ENCODE assay signal across 8 mouse cellular contexts in the genomic region with DNA sequence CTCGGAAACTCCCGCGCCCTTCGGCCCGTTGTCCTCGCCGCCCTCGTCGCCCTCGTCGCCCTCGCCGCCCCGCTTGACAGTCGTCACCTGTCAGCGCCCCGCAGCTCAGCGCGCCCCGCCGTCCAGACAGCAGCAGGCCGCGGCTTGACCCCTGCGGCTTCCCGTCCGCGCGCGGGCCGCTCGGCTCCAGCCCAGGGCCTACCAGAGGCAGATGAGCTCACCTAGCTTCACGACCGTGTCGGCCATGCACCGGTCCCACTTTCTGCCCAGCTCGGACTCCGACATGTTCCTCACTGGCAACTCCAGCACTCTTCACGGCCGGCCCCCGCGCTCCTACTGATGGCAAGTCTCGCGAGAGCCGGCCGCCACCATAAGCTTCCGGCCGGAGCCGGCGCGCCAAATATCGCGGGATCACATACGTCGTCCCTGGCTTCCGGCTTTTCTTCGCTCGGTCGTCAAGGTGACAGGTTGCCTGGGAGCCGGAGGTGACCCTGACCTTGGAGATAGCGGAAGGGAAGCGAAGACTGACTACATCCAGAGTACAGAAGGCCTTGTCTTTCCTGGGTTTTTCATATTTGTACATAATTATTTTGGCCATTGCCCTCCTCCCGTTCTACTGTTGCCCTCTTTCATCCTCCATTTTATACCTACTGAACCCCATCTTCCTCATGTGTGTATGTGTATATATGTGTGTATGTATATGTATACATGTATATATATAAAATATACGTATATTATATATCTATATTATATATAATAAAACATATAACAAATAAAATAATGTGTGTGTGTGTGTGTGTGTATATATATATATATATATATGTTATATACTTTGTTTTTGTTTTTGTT. TPM values are rescaled to one million over a fixed set of nuclear protein-coding genes. Genes with fewer than 3 reads are reported as not detected.
DNase-seq lines count a peak whose midpoint lies in the region; ATAC-seq and TF ChIP-seq lines count a peak whose summit lies in the region.

A gene (minus strand): TSS at position 413 of the 849 bp plus-strand sequence.

- peak within 1 kb of the TSS; percentile 90 for H3K27ac ChIP-seq in heart, embryonic 11.5 days (ENCODE audit: low read depth, low read length)
- H3K27ac ChIP-seq in kidney, embryonic 16.5 days (ENCODE audit: low read length), result peak within 1 kb of the TSS; percentile 95
- peak within 1 kb of the TSS; percentile 86 for H3K27ac ChIP-seq in liver, adult 2 months (replicated peaks; ENCODE audit: insufficient read depth, low read depth, low read length)

- H3ac ChIP-seq in C2C12 (ENCODE audit: control insufficient read depth, insufficient read length, low read depth) (peak within 1 kb of the TSS; percentile 91), myocyte (ENCODE audit: control insufficient read depth, insufficient read length) (peak within 1 kb of the TSS; percentile 87)

- peaks cover 38% of the 10 kb centered on the region for H3K4me1 ChIP-seq in erythroblast, embryonic 14.5 days (ENCODE audit: control insufficient read depth)
- H3K4me1 ChIP-seq in heart, embryonic 11.5 days (ENCODE audit: control insufficient read depth, insufficient read depth, low read length), result peaks cover 15% of the 10 kb centered on the region
- H3K4me1 ChIP-seq in kidney, embryonic 16.5 days (ENCODE audit: insufficient read depth, low read length), result peaks cover 19% of the 10 kb centered on the region
- peaks cover 13% of the 10 kb centered on the region for H3K4me1 ChIP-seq in liver, adult 2 months (ENCODE audit: control insufficient read depth, insufficient read depth, low read length)

- H3K9me3 ChIP-seq in erythroblast, embryonic 14.5 days (ENCODE audit: control insufficient read depth, low read length), result peaks cover 7% of the 10 kb centered on the region
- 0 out of 2 replicates have a peak, but pooled peaks cover 4% of the 10 kb centered on the region for H3K9me3 ChIP-seq in heart, embryonic 11.5 days (replicated peaks; ENCODE audit: control insufficient read depth, low read length)
- no peaks in the 10 kb centered on the region for H3K9me3 ChIP-seq in kidney, embryonic 16.5 days (ENCODE audit: low read length)

- peak; percentile 95 for ATAC-seq in heart, embryonic 11.5 days (replicated peaks; ENCODE audit: insufficient number of reproducible peaks, low FRiP score, low TSS enrichment)
- peak; percentile 97 for ATAC-seq in kidney, embryonic 16.5 days (ENCODE audit: low FRiP score, low TSS enrichment)

- TF ChIP-seq CTCF in C2C12 (IDR thresholded peaks at IDR 0.05; ENCODE audit: control insufficient read depth, insufficient read depth, insufficient read length), result no peak
- no peak for TF ChIP-seq CTCF in brain, embryonic 14.5 days (IDR thresholded peaks at IDR 0.05; ENCODE audit: borderline replicate concordance, extremely low read depth, insufficient read depth, insufficient read length)
- no peak for TF ChIP-seq CTCF in liver, adult 2 months (IDR thresholded peaks at IDR 0.05; ENCODE audit: low read depth, low read length)

- peak within 1 kb of the TSS; percentile 87 for H3K9ac ChIP-seq in heart, embryonic 11.5 days (ENCODE audit: low read depth, low read length)
- H3K9ac ChIP-seq in kidney, embryonic 16.5 days (replicated peaks; ENCODE audit: low read length), result peak within 1 kb of the TSS; percentile 91
- H3K9ac ChIP-seq in liver, adult 2 months (ENCODE audit: low read depth, low read length), result peak within 1 kb of the TSS; percentile 98

- peak within 1 kb of the TSS; percentile 66 for H3K4me2 ChIP-seq in heart, embryonic 11.5 days
- peak within 1 kb of the TSS; percentile 78 for H3K4me2 ChIP-seq in kidney, embryonic 16.5 days (replicated peaks; ENCODE audit: low read depth, low read length)
- H3K4me2 ChIP-seq in myocyte (ENCODE audit: low read depth), result peak within 1 kb of the TSS; percentile 80

- H3K4me3 ChIP-seq in C2C12 (ENCODE audit: insufficient read depth, poor library complexity, severe bottlenecking) (peak within 1 kb of the TSS; percentile 90), myocyte (peak within 1 kb of the TSS; percentile 63)
- peak within 1 kb of the TSS; percentile 90 for H3K4me3 ChIP-seq in erythroblast, embryonic 14.5 days (replicated peaks)
- peak within 1 kb of the TSS; percentile 81 for H3K4me3 ChIP-seq in heart, embryonic 11.5 days (ENCODE audit: low read depth, low read length)
- peak within 1 kb of the TSS; percentile 92 for H3K4me3 ChIP-seq in kidney, embryonic 16.5 days (ENCODE audit: low read length)
- H3K4me3 ChIP-seq in liver, adult 2 months (ENCODE audit: insufficient read depth, low read depth, low read length), result peak within 1 kb of the TSS; percentile 94

- H3K79me2 ChIP-seq in C2C12 (ENCODE audit: control insufficient read depth, insufficient read depth), result peaks cover 49% of the 10 kb centered on the region
- peaks cover 31% of the 10 kb centered on the region for H3K79me2 ChIP-seq in liver, adult 2 months (ENCODE audit: control insufficient read depth, insufficient read depth, low read length)
- H3K79me2 ChIP-seq in myocyte (ENCODE audit: control insufficient read depth, insufficient read depth), result peaks cover 47% of the 10 kb centered on the region

- peak; percentile 99 for DNase-seq in brain, embryonic 14.5 days (ENCODE audit: low read depth)
- peak; percentile 86 for DNase-seq in liver, adult 2 months (ENCODE audit: extremely low read depth, low read depth, low spot score)
- DNase-seq in splenic B cell, adult 2 months (ENCODE audit: low read depth, low spot score), result peak; percentile 98

- no peaks in the 10 kb centered on the region for H3K27me3 ChIP-seq in C2C12 (ENCODE audit: control insufficient read depth, insufficient read depth, insufficient read length)
- no peaks in the 10 kb centered on the region for H3K27me3 ChIP-seq in erythroblast, embryonic 14.5 days (ENCODE audit: control insufficient read depth)
- no peaks in the 10 kb centered on the region for H3K27me3 ChIP-seq in heart, embryonic 11.5 days (ENCODE audit: control insufficient read depth, insufficient read depth, low read length)
- H3K27me3 ChIP-seq in kidney, embryonic 16.5 days (ENCODE audit: insufficient read depth, low read length), result no peaks in the 10 kb centered on the region
- H3K27me3 ChIP-seq in liver, adult 2 months (ENCODE audit: control insufficient read depth, insufficient read depth, low read length), result no peaks in the 10 kb centered on the region
- no peaks in the 10 kb centered on the region for H3K27me3 ChIP-seq in myocyte (ENCODE audit: control insufficient read depth, insufficient read depth, insufficient read length)
- no peaks in the 10 kb centered on the region for H3K27me3 ChIP-seq in splenic B cell, adult 2 months (ENCODE audit: control insufficient read depth, insufficient read depth, low read length, poor library complexity, severe bottlenecking)

- peak; percentile 35; the same call in 1 of the 2 replicates for TF ChIP-seq POLR2A in brain, embryonic 14.5 days (IDR thresholded peaks at IDR 0.05; ENCODE audit: borderline replicate concordance, extremely low read depth, insufficient read depth, insufficient read length, poor library complexity, severe bottlenecking)
- TF ChIP-seq POLR2A in liver, adult 2 months (IDR thresholded peaks at IDR 0.05; ENCODE audit: extremely low read depth, insufficient read depth, low read length), result peak; percentile 85
- peak; percentile 89 for TF ChIP-seq POLR2A in myocyte (IDR thresholded peaks at IDR 0.05; ENCODE audit: insufficient read length, low read depth)

- H3K36me3 ChIP-seq in C2C12 (ENCODE audit: control insufficient read depth, insufficient read depth), result no peaks in the 10 kb centered on the region
- peaks cover 15% of the 10 kb centered on the region for H3K36me3 ChIP-seq in erythroblast, embryonic 14.5 days (ENCODE audit: control insufficient read depth)
- peaks cover 5% of the 10 kb centered on the region; the same call in 1 of the 2 replicates for H3K36me3 ChIP-seq in heart, embryonic 11.5 days (ENCODE audit: control insufficient read depth, insufficient read depth, low read length)
- no peaks in the 10 kb centered on the region for H3K36me3 ChIP-seq in kidney, embryonic 16.5 days (ENCODE audit: insufficient read depth, low read length)
- no peaks in the 10 kb centered on the region for H3K36me3 ChIP-seq in liver, adult 2 months (ENCODE audit: control insufficient read depth, insufficient read depth, low read length)
- H3K36me3 ChIP-seq in myocyte (ENCODE audit: control insufficient read depth, insufficient read depth), result no peaks in the 10 kb centered on the region
- H3K36me3 ChIP-seq in splenic B cell, adult 2 months (ENCODE audit: control insufficient read depth, insufficient read depth, low read length, poor library complexity, severe bottlenecking), result no peaks in the 10 kb centered on the region

- peaks cover 42% of the 10 kb centered on the region for H3K79me3 ChIP-seq in C2C12 (ENCODE audit: low read depth)

- under 1% methylated on average over 61 of the region's 63 CpGs for WGBS in heart, embryonic 11.5 days (ENCODE audit: insufficient replicate concordance)
- WGBS in kidney, embryonic 16.5 days, result under 1% methylated on average over 61 of the region's 63 CpGs
- under 1% methylated on average over 63 of the region's 63 CpGs for WGBS in liver, adult 2 months

TF ChIP-seq in C2C12, 6 proteins besides CTCF, POLR2A, EP300 and RAD21:
- TF ChIP-seq MYOD1 (IDR thresholded peaks at IDR 0.05; ENCODE audit: control insufficient read depth, insufficient read length, low read depth), result no peak
- no peak for TF ChIP-seq USF1 (IDR thresholded peaks at IDR 0.05; ENCODE audit: low read depth)

TF ChIP-seq in myocyte, 11 proteins besides CTCF, POLR2A, EP300 and RAD21 (continues in another document):
- TF ChIP-seq SRF (IDR thresholded peaks at IDR 0.05; ENCODE audit: control insufficient read depth, insufficient read length, low read depth), result no peak
- no peak for TF ChIP-seq E2F4 (IDR thresholded peaks at IDR 0.05; ENCODE audit: insufficient read depth)
- TF ChIP-seq USF1 (IDR thresholded peaks at IDR 0.05; ENCODE audit: low read depth), result no peak
- TF ChIP-seq CEBPB (IDR thresholded peaks at IDR 0.05; ENCODE audit: insufficient read depth, poor library complexity, severe bottlenecking), result no peak
- TF ChIP-seq MYOG (IDR thresholded peaks at IDR 0.05; ENCODE audit: control insufficient read depth in 1 of 3, insufficient read depth in 1 of 3, insufficient read length in 2 of 3, low read depth in 2 of 3), result peak in 2 of 3 experiments; percentile 74 to 76
- TF ChIP-seq TCF12 (IDR thresholded peaks at IDR 0.05; ENCODE audit: insufficient read depth, poor library complexity, severe bottlenecking), result no peak
- peak in 2 of 3 experiments; percentile 43 to 73 for TF ChIP-seq MYOD1 (IDR thresholded peaks at IDR 0.05; ENCODE audit: control insufficient read depth in 1 of 3, insufficient read length in 2 of 3, low read depth in 2 of 3)

RNA-seq across cellular contexts. Expression of the gene that starts here (rescaled TPM):
- 246 TPM for polyA plus RNA-seq in C2C12 (2012; fragmentation: generic; extraction: Trizol)
- 115 and 144 TPM in 2 replicates for polyA plus RNA-seq in brain, embryonic 14.5 days (2012; rRNA removed)
- 3.1 and 4.0 TPM in 2 replicates for polyA plus RNA-seq in erythroblast, embryonic 14.5 days (2012)
- 649 and 675 TPM in 2 replicates for polyA plus RNA-seq in heart, embryonic 11.5 days (2014; fragmentation: Nextera tagmentation; extraction: Ambion mirVana)
- 470 and 478 TPM in 2 replicates for polyA plus RNA-seq in kidney, embryonic 16.5 days (2015; fragmentation: Nextera tagmentation; extraction: Ambion mirVana)
- total RNA-seq in liver, adult 2 months (2014; rRNA removed), result 45.2 and 55.5 TPM in 2 replicates
- polyA plus RNA-seq in liver, adult 2 months (2012; rRNA removed), result 26.3 and 29.7 TPM in 2 replicates
- polyA plus RNA-seq in myocyte (2012; fragmentation: generic; extraction: Trizol), result 247 TPM

Comparison
In these comparisons a context has a peak if more than half of its experiments do, and no peak if none do; other contexts are left out.
1. Peak in every context shown above with its lines: DNase-seq, ATAC-seq, H3K4me3 ChIP-seq and H3K27ac ChIP-seq.
2. POLR2A ChIP-seq: peak in every context shown above with its lines; median percentile 89 in myocyte; 85 in liver, adult 2 months; 35 in brain, embryonic 14.5 days.